Mouse (Mus musculus) erythroid progenitor cell, adult 5-6 weeks (primary cell): ENCODE data around the gene Sema5a. TPM values are rescaled to one million over a fixed set of nuclear protein-coding genes. Genes with fewer than 3 reads are reported as not detected.

ENCODE experiments used
- ATAC-seq: replicated peaks from 2 replicates; pipeline ENCODE4 v1.8.0; 2016; ENCODE audit warnings: moderate number of reproducible peaks, mild to moderate bottlenecking, moderate TSS enrichment, inconsistent platforms; ENCODE audit not compliant: poor library complexity, low FRiP score, severe bottlenecking
- total RNA-seq, 2 experiments: library from RNA; stranded (forward) in 1 of 2; stranded (reverse) in 1 of 2; fragments of 150-400 nt in 1 of 2; fragments of 186-747, 209-891 nt in 1 of 2; gene quantifications; 2 replicates each; pipeline versions ENCODE4 v1.2.3 to v1.2.4; 2015 to 2017; ENCODE audit warnings: low replicate concordance in 2 of 2

Gene Sema5a
- total RNA-seq, 2 experiments from 2014 or later, result not detected

GRCm38 (mm10) chr15:32245837-32246670 lies 1.4 kb downstream of the Sema5a start:
- no peak for ATAC-seq

- ATAC-seq, result no peak
Measured at GRCm38 (mm10) chr15:32247281-32247680, 2.7 kb downstream of the Sema5a start.

- no peak for ATAC-seq
Measured at GRCm38 (mm10) chr15:32254806-32255205, 10.2 kb downstream of the Sema5a start.

GRCm38 (mm10) chr15:32257340-32257739 lies 12.7 kb downstream of the Sema5a start:
- ATAC-seq, result no peak

- ATAC-seq, result no peak
Measured at GRCm38 (mm10) chr15:32257886-32258319, 13.3 kb downstream of the Sema5a start.

- ATAC-seq, result no peak
Measured at GRCm38 (mm10) chr15:32259362-32260096, 14.9 kb downstream of the Sema5a start.

- ATAC-seq, result no peak
Measured at GRCm38 (mm10) chr15:32260942-32261341, 16.3 kb downstream of the Sema5a start.

GRCm38 (mm10) chr15:32263651-32264050 lies 19.0 kb downstream of the Sema5a start:
- no peak for ATAC-seq

GRCm38 (mm10) chr15:32264822-32265377 lies 20.3 kb downstream of the Sema5a start:
- no peak for ATAC-seq

GRCm38 (mm10) chr15:32265378-32265934 lies 20.8 kb downstream of the Sema5a start:
- no peak for ATAC-seq

GRCm38 (mm10) chr15:32266122-32266820 lies 21.7 kb downstream of the Sema5a start:
- no peak for ATAC-seq

GRCm38 (mm10) chr15:32270106-32270505 lies 25.5 kb downstream of the Sema5a start:
- no peak for ATAC-seq

GRCm38 (mm10) chr15:32273925-32274324 lies 29.3 kb downstream of the Sema5a start:
- ATAC-seq, result no peak

GRCm38 (mm10) chr15:32275020-32275419 lies 30.4 kb downstream of the Sema5a start:
- no peak for ATAC-seq

GRCm38 (mm10) chr15:32278600-32278999 lies 34.0 kb downstream of the Sema5a start:
- no peak for ATAC-seq

- ATAC-seq, result no peak
Measured at GRCm38 (mm10) chr15:32281374-32281773, 36.8 kb downstream of the Sema5a start.

GRCm38 (mm10) chr15:32284688-32285087 lies 40.1 kb downstream of the Sema5a start:
- ATAC-seq, result no peak

- ATAC-seq, result no peak
Measured at GRCm38 (mm10) chr15:32286296-32286695, 41.7 kb downstream of the Sema5a start.

- ATAC-seq, result no peak
Measured at GRCm38 (mm10) chr15:32288480-32288879, 43.9 kb downstream of the Sema5a start.

- ATAC-seq, result no peak
Measured at GRCm38 (mm10) chr15:32291000-32291399, 46.4 kb downstream of the Sema5a start.
